Mouse (Mus musculus) cortical plate, adult 2 months (tissue): ENCODE results near the gene Ndufa4l2. TPM values are rescaled to one million over a fixed set of nuclear protein-coding genes. Genes with fewer than 3 reads are reported as not detected.

Source experiments
- H3K27ac ChIP-seq: fragments of 200-500 bp; 2 replicates; pipeline ENCODE4 v1.5.1; 2012; ENCODE audit warnings: low read length, control low read depth, inconsistent platforms; ENCODE audit not compliant: insufficient read depth
- H3K4me1 ChIP-seq: fragments of 200-500 bp; 2 replicates; pipeline ENCODE4 v1.6.1; 2011; ENCODE audit warnings: low read length; ENCODE audit not compliant: control insufficient read depth, insufficient read depth
- H3K4me3 ChIP-seq: fragments of 200-500 bp; 2 replicates; pipeline ENCODE4 v1.5.1; 2011; ENCODE audit warnings: mild to moderate bottlenecking, low read length, control low read depth; ENCODE audit not compliant: insufficient read depth
- CTCF ChIP-seq: fragments of 200-500 bp; IDR thresholded peaks from 2 replicates; pipeline ENCODE4 v1.5.1; 2011; ENCODE audit warnings: mild to moderate bottlenecking, control low read depth, low read length; ENCODE audit not compliant: insufficient read depth; ENCODE audit errors: extremely low read depth
- POLR2A ChIP-seq: fragments of 200-500 bp; IDR thresholded peaks from 2 replicates; pipeline ENCODE4 v1.6.1; 2011; ENCODE audit warnings: mild to moderate bottlenecking, low read length, control low read depth; ENCODE audit not compliant: insufficient read depth; ENCODE audit errors: extremely low read depth
- polyA plus RNA-seq: library from polyadenylated mRNA; depleted of rRNA; stranded (reverse); fragments of >200 nt; gene quantifications from 2 replicates; pipeline ENCODE4 v1.2.3, GENCODE M21; 2012

The Ndufa4l2 gene
- polyA plus RNA-seq, 1 experiment: 10.6 TPM

GRCm38 (mm10) chr10:127537854-127538583 lies 23.3 kb downstream of the Ndufa4l2 start:
- Histone ChIP-seq H3K27ac (no peak overlapping the region), H3K4me3 (no peak overlapping the region), H3K4me1 (peaks cover 2% of the 10 kb centered on the region; the same call in 1 of the 2 replicates)
- no peak for TF ChIP-seq POLR2A
- peak; percentile 91 for TF ChIP-seq CTCF

DNA sequence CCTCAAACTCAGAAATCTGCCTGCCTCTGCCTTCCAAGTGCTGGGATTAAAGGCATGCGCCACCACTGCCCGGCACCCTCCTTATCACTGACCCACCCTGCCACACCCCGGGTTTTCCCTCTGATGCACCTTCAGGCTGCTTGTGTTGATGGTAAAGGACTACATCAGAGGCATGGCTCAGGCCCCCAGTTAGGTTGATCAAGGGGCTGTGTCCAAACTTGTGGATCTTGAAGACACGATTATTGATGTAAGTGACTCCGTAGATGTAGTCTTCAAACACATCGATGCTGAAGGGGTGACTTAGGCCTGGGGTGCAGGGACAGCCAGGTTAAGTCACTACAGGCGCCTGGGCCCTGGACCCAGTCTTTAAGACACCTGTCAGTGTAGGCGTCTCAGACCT lies 26.7 kb downstream of the Ndufa4l2 start:
- Histone ChIP-seq H3K4me3 (no peak overlapping the region), H3K27ac (no peak overlapping the region), H3K4me1 (no peaks in the 10 kb centered on the region)
- TF ChIP-seq POLR2A (no peak), CTCF (no peak)

GRCm38 (mm10) chr10:127542084-127542483 lies 27.3 kb downstream of the Ndufa4l2 start:
- H3K27ac ChIP-seq: peak overlapping the region; percentile 62; the same call in 1 of the 2 replicates
- no peak overlapping the region for H3K4me3 ChIP-seq
- H3K4me1 ChIP-seq: no peaks in the 10 kb centered on the region
- TF ChIP-seq POLR2A (no peak), CTCF (no peak)

DNA sequence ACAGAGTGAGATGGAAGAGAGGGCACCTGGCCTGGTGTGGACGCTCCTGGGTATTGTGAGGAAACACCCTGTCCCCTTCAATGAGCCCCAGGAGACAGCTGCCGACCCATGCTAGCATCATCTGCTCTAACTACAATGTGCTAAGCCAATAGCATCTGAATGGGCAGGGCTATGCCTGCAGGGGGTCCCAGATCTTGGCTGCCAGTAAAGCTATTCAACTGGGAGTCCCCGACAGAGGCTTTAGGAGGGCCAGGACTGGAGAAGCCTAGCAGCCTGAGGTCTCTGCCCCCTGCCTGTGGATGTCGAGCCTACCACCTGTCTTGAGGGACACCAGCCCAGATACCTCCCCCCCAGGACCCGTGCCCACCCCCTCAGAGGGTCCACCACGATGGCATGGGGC lies 28.0 kb downstream of the Ndufa4l2 start:
- H3K4me1 ChIP-seq: no peaks in the 10 kb centered on the region
- peak overlapping the region; percentile 62; the same call in 1 of the 2 replicates for H3K27ac ChIP-seq
- H3K4me3 ChIP-seq: no peak overlapping the region
- TF ChIP-seq POLR2A (no peak), CTCF (no peak)

GRCm38 (mm10) chr10:127543916-127544315 lies 29.1 kb downstream of the Ndufa4l2 start:
- Histone ChIP-seq H3K27ac (no peak overlapping the region), H3K4me3 (no peak overlapping the region), H3K4me1 (no peaks in the 10 kb centered on the region)
- TF ChIP-seq CTCF: no peak
- no peak for TF ChIP-seq POLR2A

DNA sequence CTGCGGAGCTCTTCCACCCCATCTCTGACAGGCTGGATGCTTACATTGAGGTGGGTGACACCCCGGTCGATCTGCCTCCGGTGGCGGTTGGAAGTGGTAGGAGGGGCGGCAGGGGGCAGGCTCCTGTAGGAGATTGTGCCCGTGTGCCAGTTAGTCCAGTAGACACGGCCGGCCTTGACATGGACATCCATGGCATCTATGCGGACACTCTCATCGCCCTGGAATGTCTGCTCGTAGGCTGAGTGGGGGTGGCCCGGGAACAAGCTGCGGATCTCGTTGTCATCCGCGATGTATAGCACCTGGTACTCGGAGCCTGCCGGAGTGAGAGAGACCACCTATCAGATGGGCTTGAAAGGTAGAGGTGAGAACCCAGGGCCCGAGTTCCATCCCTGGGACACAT lies 29.6 kb downstream of the Ndufa4l2 start:
- TF ChIP-seq CTCF (no peak), POLR2A (no peak)
- no peak overlapping the region for H3K4me3 ChIP-seq
- no peak overlapping the region for H3K27ac ChIP-seq
- no peaks in the 10 kb centered on the region for H3K4me1 ChIP-seq

DNA sequence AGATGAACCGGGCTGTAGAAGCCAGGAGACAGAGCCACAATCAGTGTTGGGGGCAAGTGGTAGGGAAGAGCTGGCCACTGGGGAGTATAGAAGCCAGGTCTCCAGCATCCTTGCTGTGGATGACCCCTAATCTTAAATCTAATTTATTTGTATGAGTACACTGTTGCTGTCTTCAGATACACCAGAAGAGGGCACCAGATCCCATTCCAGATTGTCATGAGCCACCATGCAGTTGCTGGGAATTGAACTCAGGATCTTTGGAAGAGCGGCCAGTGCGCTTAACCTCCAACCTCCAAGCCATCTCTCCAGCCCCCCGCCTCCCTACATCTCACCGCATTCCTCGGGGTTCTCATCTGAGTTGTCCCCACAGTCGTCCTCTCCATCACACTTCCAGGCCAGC lies 31.7 kb downstream of the Ndufa4l2 start:
- no peak overlapping the region for H3K27ac ChIP-seq
- H3K4me3 ChIP-seq: no peak overlapping the region
- TF ChIP-seq CTCF (peak; percentile 15; the same call in 1 of the 2 replicates), POLR2A (no peak)
- H3K4me1 ChIP-seq: no peaks in the 10 kb centered on the region

DNA sequence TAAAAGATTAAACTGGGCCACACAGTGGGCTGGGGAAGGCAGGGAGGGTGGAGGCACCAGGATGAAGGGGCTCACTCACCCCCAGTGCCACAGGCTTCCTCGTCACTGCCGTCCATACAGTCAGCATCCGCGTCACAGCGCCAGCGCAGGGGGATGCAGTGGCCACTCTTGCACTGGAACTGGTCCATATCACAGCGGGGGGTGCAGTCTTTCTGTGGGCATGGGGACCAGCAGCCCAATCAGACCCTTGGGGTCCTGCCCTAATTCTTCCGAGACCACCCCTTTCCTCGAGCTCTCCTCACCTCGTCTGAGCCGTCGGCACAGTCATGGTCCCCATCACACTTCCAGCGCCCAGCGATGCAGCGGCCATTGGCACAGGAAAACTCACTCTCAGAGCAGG lies 33.5 kb downstream of the Ndufa4l2 start:
- no peak overlapping the region for H3K4me3 ChIP-seq
- TF ChIP-seq CTCF (no peak), POLR2A (no peak)
- H3K4me1 ChIP-seq: no peaks in the 10 kb centered on the region
- H3K27ac ChIP-seq: no peak overlapping the region

DNA sequence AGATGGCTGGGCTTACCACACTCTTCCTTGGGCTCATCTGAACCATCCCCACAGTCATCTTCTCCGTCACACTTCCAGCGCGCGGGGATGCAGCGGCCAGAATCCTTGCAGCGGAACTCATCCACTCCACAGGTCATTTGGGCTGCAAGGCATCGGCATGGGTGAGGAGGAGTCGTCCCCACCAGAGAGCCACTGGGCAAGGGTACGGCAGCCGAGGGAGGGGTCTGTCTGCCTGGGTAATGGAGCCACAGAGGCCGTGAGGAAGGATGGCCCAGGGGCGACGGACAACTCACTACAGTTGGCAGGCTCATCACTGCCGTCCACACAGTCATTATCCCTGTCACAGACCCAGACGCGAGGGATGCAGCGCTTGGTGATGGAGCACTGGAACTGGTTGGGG lies 35.1 kb downstream of the Ndufa4l2 start:
- no peak overlapping the region for H3K27ac ChIP-seq
- H3K4me1 ChIP-seq: no peaks in the 10 kb centered on the region
- TF ChIP-seq CTCF (no peak), POLR2A (no peak)
- no peak overlapping the region for H3K4me3 ChIP-seq

GRCm38 (mm10) chr10:127555703-127556102 lies 40.9 kb downstream of the Ndufa4l2 start:
- Histone ChIP-seq H3K4me3 (no peak overlapping the region), H3K27ac (no peak overlapping the region), H3K4me1 (no peaks in the 10 kb centered on the region)
- TF ChIP-seq CTCF (peak; percentile 58), POLR2A (no peak)
